Mouse (Mus musculus) bone marrow, adult 2 months (tissue): Measurements from ENCODE around the gene AU018091.
"Not testable (repeated sequence)": the region's sequence is repeated elsewhere in the genome, so short reads cannot be mapped to it uniquely, and the experiment has no call there.

Experiments
- CTCF ChIP-seq: fragments of 200-500 bp; IDR thresholded peaks from 2 replicates; pipeline ENCODE4 v1.5.1; 2011; ENCODE audit warnings: low read length, control low read depth; ENCODE audit not compliant: control insufficient read depth, insufficient read depth
- POLR2A ChIP-seq: fragments of 200-500 bp; IDR thresholded peaks from 2 replicates; pipeline ENCODE4 v1.6.1; 2011; ENCODE audit warnings: low read depth, mild to moderate bottlenecking, control low read depth, low read length, borderline replicate concordance; ENCODE audit not compliant: control insufficient read depth

- TF ChIP-seq CTCF, POLR2A: not testable (repeated sequence)
These were observed 57.8 kb downstream of the AU018091 start for GRCm38 (mm10) chr7:3111193-3111592.
